ENCODE assay signal across 16 mouse cellular contexts in genomic region chr3:88354396-88355165, GRCm38 (mm10). TPM values are rescaled to one million over a fixed set of nuclear protein-coding genes. Genes with fewer than 3 reads are reported as not detected.
DNase-seq lines count a peak whose midpoint lies in the region; ATAC-seq and TF ChIP-seq lines count a peak whose summit lies in the region.
"Had no signal": no experiment of that assay in that cellular context is flagged by ENCODE, and none has a peak within 500 bp of the region (broad histone marks: within the 10 kb centered on the region; RNA-seq: fewer than 3 reads in every experiment).

No protein-coding gene starts in this region.

- WGBS in heart, adult 2 months = 79% methylated on average over 8 of the region's 8 CpGs
- 93% methylated on average over 8 of the region's 8 CpGs for WGBS in heart, embryonic 12.5 days
- 89% methylated on average over 8 of the region's 8 CpGs for WGBS in liver, embryonic 15.5 days (ENCODE audit: insufficient replicate concordance)
- 95% methylated on average over 8 of the region's 8 CpGs for WGBS in liver, embryonic 11.5 days

- H3K36me3 ChIP-seq in heart, adult 2 months (ENCODE audit: control insufficient read depth, insufficient read depth, low read length) = no peaks in the 10 kb centered on the region
- peaks cover 99% of the 10 kb centered on the region for H3K36me3 ChIP-seq in heart, embryonic 12.5 days
- H3K36me3 ChIP-seq in liver, embryonic 15.5 days (replicated peaks) = peaks cover 100% of the 10 kb centered on the region
- H3K36me3 ChIP-seq in liver, embryonic 11.5 days (ENCODE audit: control insufficient read depth, insufficient read depth, low read length) = peaks cover 91% of the 10 kb centered on the region

- no peak for DNase-seq in heart, adult 2 months
- DNase-seq in liver, embryonic 11.5 days (ENCODE audit: low spot score) = no peak
- DNase-seq in adipocyte (ENCODE audit: low spot score) = peak; percentile 84
- peak; percentile 44 to 48 for DNase-seq in cerebellum, postnatal 36 days
- no peak for DNase-seq in T-cell, adult 2 months (ENCODE audit: low spot score)
- DNase-seq: lung, postnatal 10 days; thymus, postnatal 25 days had no signal

- ATAC-seq in heart, embryonic 12.5 days (ENCODE audit: insufficient number of reproducible peaks, low FRiP score) = no peak
- ATAC-seq in liver, embryonic 15.5 days (ENCODE audit: insufficient read depth) = no peak
- ATAC-seq in liver, embryonic 11.5 days (replicated peaks; ENCODE audit: low FRiP score) = no peak
- ATAC-seq in CD4-positive, CD25-positive, alpha-beta regulatory T cell, adult 4 months = no peak
- ATAC-seq: inflammation-experienced regulatory T-cells, adult 6 months; midbrain, embryonic 15.5 days had no signal

- no peak overlapping the region for H3K27ac ChIP-seq in heart, adult 2 months
- no peak overlapping the region for H3K27ac ChIP-seq in heart, embryonic 12.5 days (ENCODE audit: poor library complexity, severe bottlenecking)
- H3K27ac ChIP-seq in liver, embryonic 15.5 days (replicated peaks) = 0 out of 2 replicates have a peak overlapping the region, but pooled peaks have one; percentile 14
- H3K27ac ChIP-seq in liver, embryonic 11.5 days (ENCODE audit: low read depth, low read length) = no peak overlapping the region
- H3K27ac ChIP-seq: embryonic facial prominence, embryonic 15.5 days; midbrain, embryonic 15.5 days had no signal

- intact Hi-C loops in heart, adult 2 months (cut with DNase I) = no loop called here

- peak; percentile 23 for TF ChIP-seq CTCF in heart, adult 2 months (IDR thresholded peaks at IDR 0.05)

- no peak for TF ChIP-seq EP300 in heart, adult 2 months (IDR thresholded peaks at IDR 0.05; ENCODE audit: insufficient read depth, low read depth, low read length)

- no peak overlapping the region for H3K9ac ChIP-seq in heart, adult 2 months (ENCODE audit: low read depth, low read length)
- no peak overlapping the region for H3K9ac ChIP-seq in heart, embryonic 12.5 days
- H3K9ac ChIP-seq in liver, embryonic 15.5 days = no peak overlapping the region
- no peak overlapping the region for H3K9ac ChIP-seq in liver, embryonic 11.5 days (ENCODE audit: low read depth, low read length)
- H3K9ac ChIP-seq: embryonic facial prominence, embryonic 15.5 days; midbrain, embryonic 15.5 days had no signal

- no peak overlapping the region for H3K4me3 ChIP-seq in heart, adult 2 months
- H3K4me3 ChIP-seq in heart, embryonic 12.5 days = no peak overlapping the region
- no peak overlapping the region for H3K4me3 ChIP-seq in liver, embryonic 15.5 days (replicated peaks)
- H3K4me3 ChIP-seq in liver, embryonic 11.5 days (ENCODE audit: low read depth, low read length) = no peak overlapping the region
- H3K4me3 ChIP-seq: embryonic facial prominence, embryonic 15.5 days; midbrain, embryonic 15.5 days had no signal

- H3K4me1 ChIP-seq in heart, adult 2 months (ENCODE audit: control insufficient read depth, insufficient read depth, low read length) = no peaks in the 10 kb centered on the region
- peaks cover 11% of the 10 kb centered on the region for H3K4me1 ChIP-seq in heart, embryonic 12.5 days (replicated peaks)
- peaks cover 3% of the 10 kb centered on the region; the same call in 1 of the 2 replicates for H3K4me1 ChIP-seq in liver, embryonic 15.5 days (replicated peaks)
- no peaks in the 10 kb centered on the region for H3K4me1 ChIP-seq in liver, embryonic 11.5 days (replicated peaks; ENCODE audit: control insufficient read depth, insufficient read depth, low read length)
- H3K4me1 ChIP-seq: embryonic facial prominence, embryonic 15.5 days; midbrain, embryonic 15.5 days had no signal

- H3K79me2 ChIP-seq in heart, adult 2 months (replicated peaks; ENCODE audit: control insufficient read depth, insufficient read depth, low read length) = no peaks in the 10 kb centered on the region

- H3K4me2 ChIP-seq in heart, embryonic 12.5 days = no peak overlapping the region
- no peak overlapping the region for H3K4me2 ChIP-seq in liver, embryonic 15.5 days
- H3K4me2 ChIP-seq in liver, embryonic 11.5 days = no peak overlapping the region
- H3K4me2 ChIP-seq: embryonic facial prominence, embryonic 15.5 days; midbrain, embryonic 15.5 days had no signal

- no peaks in the 10 kb centered on the region for H3K9me3 ChIP-seq in heart, embryonic 12.5 days (replicated peaks)
- no peaks in the 10 kb centered on the region for H3K9me3 ChIP-seq in liver, embryonic 15.5 days (replicated peaks)
- H3K9me3 ChIP-seq in liver, embryonic 11.5 days (ENCODE audit: control insufficient read depth, low read length) = no peaks in the 10 kb centered on the region
- H3K9me3 ChIP-seq: embryonic facial prominence, embryonic 15.5 days; G1E; midbrain, embryonic 15.5 days had no signal

- no peak for TF ChIP-seq POLR2A in heart, adult 2 months (IDR thresholded peaks at IDR 0.05; ENCODE audit: insufficient read depth, low read depth, low read length)

- no peaks in the 10 kb centered on the region for H3K27me3 ChIP-seq in heart, adult 2 months (ENCODE audit: control insufficient read depth, insufficient read depth, low read length)
- no peaks in the 10 kb centered on the region for H3K27me3 ChIP-seq in heart, embryonic 12.5 days (replicated peaks)
- no peaks in the 10 kb centered on the region for H3K27me3 ChIP-seq in liver, embryonic 15.5 days
- no peaks in the 10 kb centered on the region for H3K27me3 ChIP-seq in liver, embryonic 11.5 days (replicated peaks; ENCODE audit: control insufficient read depth, insufficient read depth, low read length)
- H3K27me3 ChIP-seq: embryonic facial prominence, embryonic 15.5 days; midbrain, embryonic 15.5 days had no signal

RNA-seq across cellular contexts. Expression of gene Paqr6, which starts 9.8 kb away (rescaled TPM):
- under 1 TPM; 0.44 to 0.57 TPM for total RNA-seq in heart, adult 2 months (2021)
- polyA plus RNA-seq in heart, adult 2 months (2012; rRNA removed) = 5.0 and 7.5 TPM in 2 replicates
- 3.6 and 4.3 TPM in 2 replicates for polyA plus RNA-seq in heart, embryonic 12.5 days (2016; fragmentation: Nextera tagmentation; extraction: Ambion mirVana)
- 5.4 and 6.2 TPM in 2 replicates for polyA plus RNA-seq in liver, embryonic 15.5 days (2015; fragmentation: Nextera tagmentation; extraction: Ambion mirVana)
- 5.6 and 7.0 TPM in 2 replicates for polyA plus RNA-seq in liver, embryonic 11.5 days (2014; fragmentation: Nextera tagmentation; extraction: Ambion mirVana)
- polyA plus RNA-seq in CD4-positive, CD25-positive, alpha-beta regulatory T cell, adult 4 months (2017; shearing (Covaris generic)) = not detected
- polyA plus RNA-seq: G1E; inflammation-experienced regulatory T-cells, adult 6 months had no signal

RNA-seq across cellular contexts. Expression of gene Bglap3, which starts 18.0 kb away (rescaled TPM):
- not detected for total RNA-seq in heart, adult 2 months (2021)
- not detected in 2 replicates for polyA plus RNA-seq in heart, adult 2 months (2012; rRNA removed)
- polyA plus RNA-seq in heart, embryonic 12.5 days (2016; fragmentation: Nextera tagmentation; extraction: Ambion mirVana) = 0.10 TPM in 1 of 2 replicates, not detected in the other
- 0.28 and 0.71 TPM in 2 replicates for polyA plus RNA-seq in liver, embryonic 15.5 days (2015; fragmentation: Nextera tagmentation; extraction: Ambion mirVana)
- polyA plus RNA-seq in liver, embryonic 11.5 days (2014; fragmentation: Nextera tagmentation; extraction: Ambion mirVana) = 0.12 and 0.40 TPM in 2 replicates
- not detected for polyA plus RNA-seq in CD4-positive, CD25-positive, alpha-beta regulatory T cell, adult 4 months (2017; shearing (Covaris generic))
- polyA plus RNA-seq: G1E; inflammation-experienced regulatory T-cells, adult 6 months; midbrain, embryonic 15.5 days had no signal

RNA-seq across cellular contexts. Expression of gene Smg5, which starts 18.5 kb away (rescaled TPM):
- total RNA-seq in heart, adult 2 months (2021) = 10 to 100 TPM; 42.7 to 45.8 TPM
- polyA plus RNA-seq in heart, adult 2 months (2012; rRNA removed) = 44.4 and 66.9 TPM in 2 replicates
- polyA plus RNA-seq in heart, embryonic 12.5 days (2016; fragmentation: Nextera tagmentation; extraction: Ambion mirVana) = 53.9 and 57.5 TPM in 2 replicates
- polyA plus RNA-seq in liver, embryonic 15.5 days (2015; fragmentation: Nextera tagmentation; extraction: Ambion mirVana) = 31.8 and 38.3 TPM in 2 replicates
- polyA plus RNA-seq in liver, embryonic 11.5 days (2014; fragmentation: Nextera tagmentation; extraction: Ambion mirVana) = 52.0 TPM in 2 replicates
- polyA plus RNA-seq in CD4-positive, CD25-positive, alpha-beta regulatory T cell, adult 4 months (2017; shearing (Covaris generic)) = 10 to 100 TPM; 24.2 to 34.9 TPM

RNA-seq across cellular contexts. Expression of gene Tmem79, which starts 18.6 kb away (rescaled TPM):
- 1 to 10 TPM; 1.6 to 1.7 TPM for total RNA-seq in heart, adult 2 months (2021)
- 2.3 and 3.5 TPM in 2 replicates for polyA plus RNA-seq in heart, adult 2 months (2012; rRNA removed)
- 1.4 and 1.9 TPM in 2 replicates for polyA plus RNA-seq in heart, embryonic 12.5 days (2016; fragmentation: Nextera tagmentation; extraction: Ambion mirVana)
- 1.3 and 1.4 TPM in 2 replicates for polyA plus RNA-seq in liver, embryonic 15.5 days (2015; fragmentation: Nextera tagmentation; extraction: Ambion mirVana)
- 2.0 TPM in 2 replicates for polyA plus RNA-seq in liver, embryonic 11.5 days (2014; fragmentation: Nextera tagmentation; extraction: Ambion mirVana)
- 1 to 10 TPM; 1.1 to 2.2 TPM for polyA plus RNA-seq in CD4-positive, CD25-positive, alpha-beta regulatory T cell, adult 4 months (2017; shearing (Covaris generic))

RNA-seq across cellular contexts. Expression of gene Bglap2, which starts 23.9 kb away (rescaled TPM):
- not detected for total RNA-seq in heart, adult 2 months (2021)
- 0.84 and 0.85 TPM in 2 replicates for polyA plus RNA-seq in heart, adult 2 months (2012; rRNA removed)
- not detected in 2 replicates for polyA plus RNA-seq in heart, embryonic 12.5 days (2016; fragmentation: Nextera tagmentation; extraction: Ambion mirVana)
- polyA plus RNA-seq in liver, embryonic 15.5 days (2015; fragmentation: Nextera tagmentation; extraction: Ambion mirVana) = 0.28 TPM in 1 of 2 replicates, not detected in the other
- polyA plus RNA-seq in liver, embryonic 11.5 days (2014; fragmentation: Nextera tagmentation; extraction: Ambion mirVana) = not detected in 2 replicates
- not detected for polyA plus RNA-seq in CD4-positive, CD25-positive, alpha-beta regulatory T cell, adult 4 months (2017; shearing (Covaris generic))
- total RNA-seq: G1E; left cerebral cortex, postnatal 25 days had no signal
- polyA plus RNA-seq: G1E; heart, embryonic 16.5 days; inflammation-experienced regulatory T-cells, adult 6 months; midbrain, embryonic 15.5 days had no signal

Comparison
In these comparisons a context has a peak if more than half of its experiments do, and no peak if none do; other contexts are left out.
1. DNase-seq: peak in adipocyte (single experiment) and cerebellum, postnatal 36 days (2 of 2); none in heart, adult 2 months (0 of 2), liver, embryonic 11.5 days (single experiment) and T-cell, adult 2 months (single experiment).